Mouse (Mus musculus) heart, embryonic 15.5 days (tissue): Measurements from ENCODE around the gene Ckap2l. TPM values are rescaled to one million over a fixed set of nuclear protein-coding genes. Genes with fewer than 3 reads are reported as not detected.

ENCODE experiments used
- ATAC-seq: fragments of 200-750 bp; cut with Nextera tagmentation; replicated peaks from 2 replicates; pipeline ENCODE4 v1.8.0; 2017; ENCODE audit warnings: low read depth, moderate TSS enrichment; ENCODE audit not compliant: insufficient number of reproducible peaks, insufficient read depth, low FRiP score
- H3K27ac ChIP-seq: fragments of 300-500 bp; sonication (generic); 2 replicates; pipeline ENCODE4 v1.5.1; 2015; ENCODE audit warnings: mild to moderate bottlenecking, inconsistent platforms
- H3K27me3 ChIP-seq: fragments of 300-500 bp; sonication (generic); 2 replicates; pipeline ENCODE4 v1.6.1; 2015; ENCODE audit warnings: inconsistent platforms
- H3K36me3 ChIP-seq: fragments of 300-500 bp; sonication (generic); 2 replicates; pipeline ENCODE4 v1.6.1; 2015; ENCODE audit warnings: mild to moderate bottlenecking, inconsistent platforms
- H3K4me1 ChIP-seq: fragments of 300-500 bp; sonication (generic); replicated peaks from 2 replicates; pipeline ENCODE4 v1.6.1; 2015; ENCODE audit warnings: inconsistent platforms
- H3K4me2 ChIP-seq: fragments of 300-500 bp; sonication (generic); 2 replicates; pipeline ENCODE4 v1.6.1; 2015; ENCODE audit warnings: inconsistent platforms, mild to moderate bottlenecking, moderate library complexity
- H3K4me3 ChIP-seq: fragments of 300-500 bp; sonication (generic); 2 replicates; pipeline ENCODE4 v1.5.1; 2015; ENCODE audit warnings: mild to moderate bottlenecking, inconsistent platforms
- H3K9ac ChIP-seq: fragments of 300-500 bp; sonication (generic); 2 replicates; pipeline ENCODE4 v1.6.1; 2015; ENCODE audit warnings: mild to moderate bottlenecking, inconsistent platforms
- H3K9me3 ChIP-seq: fragments of 300-500 bp; sonication (generic); replicated peaks from 2 replicates; pipeline ENCODE4 v1.6.1; 2016; ENCODE audit warnings: inconsistent platforms
- WGBS: fragments of 180-500 bp; shearing (Covaris S2); methylation state at CpG from one replicate; pipeline ENCODE4 v1.1.7; 2015; ENCODE audit warnings: mixed read lengths; 5-methylcytosine and 5-hydroxymethylcytosine counted together
- polyA plus RNA-seq: library from polyadenylated mRNA; unstranded; fragments of >200 nt; fragmentation: Nextera tagmentation; extraction: Ambion mirVana; gene quantifications from 2 replicates; pipeline ENCODE4 v1.2.1, GENCODE M21; 2015

The Ckap2l gene
- polyA plus RNA-seq, 1 experiment from 2014 or later, result 36.5 TPM

DNA sequence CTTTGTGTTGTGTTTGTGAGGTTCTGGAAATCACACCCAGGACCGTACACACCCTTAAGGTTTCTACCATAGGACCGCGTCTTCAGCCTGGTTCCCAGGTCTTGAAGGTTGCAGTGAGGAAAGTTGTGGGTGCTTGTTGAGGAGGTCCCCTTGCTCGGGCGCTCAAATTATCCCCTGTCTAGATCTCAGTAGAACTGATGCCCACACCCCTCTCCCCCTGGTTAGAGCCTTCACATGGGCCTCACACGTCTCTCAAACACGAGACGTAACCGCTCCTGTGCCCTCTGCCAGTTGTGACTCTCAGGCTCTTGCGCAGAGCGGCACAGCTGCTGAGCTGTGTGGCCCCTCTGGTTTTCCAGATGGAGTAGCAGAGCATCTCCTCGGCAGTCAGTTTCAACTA lies 50.1 kb downstream of the Ckap2l start:
- Histone ChIP-seq H3K27ac (no peak overlapping the region), H3K36me3 (no peaks in the 10 kb centered on the region), H3K4me3 (no peak overlapping the region), H3K27me3 (no peaks in the 10 kb centered on the region), H3K4me1 (peaks cover 26% of the 10 kb centered on the region), H3K4me2 (no peak overlapping the region), H3K9me3 (no peaks in the 10 kb centered on the region), H3K9ac (no peak overlapping the region)
- 93% methylated on average over 12 of the region's 12 CpGs for WGBS
- ATAC-seq, result no peak

DNA sequence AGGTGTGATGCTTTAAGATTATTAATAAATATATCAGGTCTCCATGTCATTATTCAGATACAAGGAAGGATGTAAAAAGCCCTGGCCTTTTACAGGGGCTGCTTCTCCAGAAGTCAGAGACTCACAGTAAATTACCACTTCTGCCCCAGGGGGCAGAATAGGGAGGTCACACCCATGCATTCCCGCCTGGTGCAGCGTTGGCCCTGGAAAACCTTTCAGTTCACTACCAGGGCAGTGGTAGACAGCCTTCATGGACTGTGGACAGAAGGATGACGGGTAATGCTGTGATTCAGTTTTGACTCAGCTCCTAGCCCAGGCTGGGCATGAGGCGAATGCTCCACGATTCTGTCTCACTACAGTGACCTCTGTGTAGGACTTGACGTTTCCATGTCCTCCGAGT lies 50.6 kb downstream of the Ckap2l start:
- Histone ChIP-seq H3K36me3 (no peaks in the 10 kb centered on the region), H3K4me2 (no peak overlapping the region), H3K27ac (no peak overlapping the region), H3K9me3 (no peaks in the 10 kb centered on the region), H3K9ac (no peak overlapping the region), H3K4me3 (no peak overlapping the region), H3K27me3 (no peaks in the 10 kb centered on the region), H3K4me1 (peaks cover 26% of the 10 kb centered on the region)
- no peak for ATAC-seq
- 71% methylated on average over 7 of the region's 7 CpGs for WGBS

DNA sequence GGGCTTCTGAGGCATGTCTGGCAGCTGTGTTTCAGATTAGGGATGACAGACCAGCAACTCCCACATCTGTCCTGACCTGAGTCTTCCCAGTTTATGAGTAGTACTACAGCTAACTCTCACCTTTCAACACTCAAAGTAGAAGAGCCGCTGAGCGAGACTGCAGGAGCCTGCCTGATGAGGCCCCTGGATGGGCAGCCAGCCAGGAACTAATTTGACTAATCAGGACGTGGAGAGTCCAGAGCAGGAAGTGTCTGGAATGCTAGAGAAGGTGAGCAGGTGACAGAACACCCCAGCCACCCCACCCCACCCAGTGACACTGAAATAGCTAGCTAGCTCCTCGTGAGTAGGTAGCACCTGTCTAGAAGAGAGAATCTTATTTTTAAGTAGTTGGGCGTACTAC lies 51.4 kb downstream of the Ckap2l start:
- H3K4me3 ChIP-seq, result no peak overlapping the region
- H3K9ac ChIP-seq, result no peak overlapping the region
- H3K27ac ChIP-seq, result peak overlapping the region; percentile 11; the same call in 1 of the 2 replicates
- H3K4me1 ChIP-seq, result peaks cover 26% of the 10 kb centered on the region
- no peaks in the 10 kb centered on the region for H3K9me3 ChIP-seq
- peak; percentile 41 for ATAC-seq
- H3K4me2 ChIP-seq, result peak overlapping the region; percentile 23; the same call in 1 of the 2 replicates
- H3K36me3 ChIP-seq, result no peaks in the 10 kb centered on the region
- no peaks in the 10 kb centered on the region for H3K27me3 ChIP-seq
- 25% methylated on average over 5 of the region's 5 CpGs for WGBS

GRCm38 (mm10) chr2:129244446-129245120 lies 52.4 kb downstream of the Ckap2l start:
- no peak for ATAC-seq
- 73% methylated on average over 20 of the region's 20 CpGs for WGBS
- no peak overlapping the region; the same call in 1 of the 2 replicates for H3K4me2 ChIP-seq
- no peaks in the 10 kb centered on the region for H3K36me3 ChIP-seq
- H3K4me1 ChIP-seq, result peaks cover 26% of the 10 kb centered on the region
- H3K9me3 ChIP-seq, result no peaks in the 10 kb centered on the region
- H3K9ac ChIP-seq, result no peak overlapping the region
- no peak overlapping the region for H3K4me3 ChIP-seq
- H3K27me3 ChIP-seq, result no peaks in the 10 kb centered on the region
- H3K27ac ChIP-seq, result no peak overlapping the region

- Histone ChIP-seq H3K4me2 (no peak overlapping the region), H3K27ac (peak overlapping the region; percentile 28; the same call in 1 of the 2 replicates), H3K36me3 (no peaks in the 10 kb centered on the region), H3K9me3 (no peaks in the 10 kb centered on the region), H3K4me3 (no peak overlapping the region), H3K4me1 (peaks cover 26% of the 10 kb centered on the region), H3K9ac (no peak overlapping the region), H3K27me3 (no peaks in the 10 kb centered on the region)
- ATAC-seq, result no peak; the same call in 1 of the 2 replicates
- WGBS, result 26% methylated on average over 9 of the region's 9 CpGs
These were observed 53.2 kb downstream of the Ckap2l start for GRCm38 (mm10) chr2:129243786-129244185.

- Histone ChIP-seq H3K9me3 (no peaks in the 10 kb centered on the region), H3K4me2 (no peak overlapping the region), H3K27me3 (no peaks in the 10 kb centered on the region), H3K4me1 (peaks cover 26% of the 10 kb centered on the region), H3K9ac (no peak overlapping the region), H3K27ac (no peak overlapping the region), H3K4me3 (no peak overlapping the region), H3K36me3 (no peaks in the 10 kb centered on the region)
- WGBS, result 70% methylated on average over 4 of the region's 4 CpGs
- no peak for ATAC-seq
These were observed 54.0 kb downstream of the Ckap2l start for GRCm38 (mm10) chr2:129243005-129243404.

- no peak overlapping the region for H3K4me3 ChIP-seq
- H3K9ac ChIP-seq, result no peak overlapping the region
- peaks cover 22% of the 10 kb centered on the region for H3K4me1 ChIP-seq
- no peak overlapping the region for H3K27ac ChIP-seq
- H3K9me3 ChIP-seq, result no peaks in the 10 kb centered on the region
- no peaks in the 10 kb centered on the region for H3K27me3 ChIP-seq
- ATAC-seq, result no peak
- H3K36me3 ChIP-seq, result no peaks in the 10 kb centered on the region
- H3K4me2 ChIP-seq, result no peak overlapping the region
- 65% methylated on average over 7 of the region's 7 CpGs for WGBS
These were observed 54.9 kb downstream of the Ckap2l start for GRCm38 (mm10) chr2:129241845-129242833.

GRCm38 (mm10) chr2:129240726-129241432 lies 56.1 kb downstream of the Ckap2l start:
- no peaks in the 10 kb centered on the region for H3K27me3 ChIP-seq
- WGBS, result 56% methylated on average over 9 of the region's 9 CpGs
- H3K4me1 ChIP-seq, result peaks cover 21% of the 10 kb centered on the region
- H3K4me3 ChIP-seq, result no peak overlapping the region
- H3K9ac ChIP-seq, result no peak overlapping the region
- no peak for ATAC-seq
- no peak overlapping the region for H3K4me2 ChIP-seq
- no peaks in the 10 kb centered on the region for H3K36me3 ChIP-seq
- no peak overlapping the region for H3K27ac ChIP-seq
- H3K9me3 ChIP-seq, result no peaks in the 10 kb centered on the region

GRCm38 (mm10) chr2:129236526-129236925 lies 60.5 kb downstream of the Ckap2l start:
- Histone ChIP-seq H3K4me1 (0 out of 2 replicates have a peak, but pooled peaks cover 3% of the 10 kb centered on the region), H3K27me3 (no peaks in the 10 kb centered on the region), H3K4me3 (no peak overlapping the region), H3K4me2 (no peak overlapping the region), H3K36me3 (no peaks in the 10 kb centered on the region), H3K9ac (no peak overlapping the region), H3K27ac (no peak overlapping the region), H3K9me3 (no peaks in the 10 kb centered on the region)
- ATAC-seq, result no peak
- 79% methylated on average over 4 of the region's 4 CpGs for WGBS

DNA sequence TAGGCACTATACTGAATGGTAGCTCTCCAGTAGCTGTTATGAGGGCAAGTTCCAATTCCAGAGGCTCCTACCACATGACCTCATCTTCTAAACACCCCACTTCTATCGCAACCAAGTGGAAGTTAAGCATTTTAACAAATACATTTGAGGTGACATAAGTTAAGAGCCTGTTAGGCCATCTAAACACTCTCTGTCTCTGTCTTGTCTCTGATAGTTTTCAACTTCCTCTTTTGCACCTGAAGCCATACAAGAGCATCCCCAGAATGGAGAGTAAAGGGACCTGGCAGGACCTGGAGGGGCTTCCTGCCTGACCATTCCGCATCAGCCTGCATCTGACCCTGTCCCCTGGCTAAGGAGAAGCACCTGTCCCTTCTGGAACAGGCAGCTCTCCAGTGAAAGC lies 62.3 kb downstream of the Ckap2l start:
- H3K36me3 ChIP-seq, result no peaks in the 10 kb centered on the region
- H3K9ac ChIP-seq, result no peak overlapping the region
- H3K4me1 ChIP-seq, result 0 out of 2 replicates have a peak, but pooled peaks cover 3% of the 10 kb centered on the region
- H3K27me3 ChIP-seq, result no peaks in the 10 kb centered on the region
- no peak overlapping the region for H3K27ac ChIP-seq
- 64% methylated on average over 2 of the region's 2 CpGs for WGBS
- no peaks in the 10 kb centered on the region for H3K9me3 ChIP-seq
- H3K4me3 ChIP-seq, result no peak overlapping the region
- ATAC-seq, result no peak
- no peak overlapping the region for H3K4me2 ChIP-seq
